Mouse (Mus musculus) megakaryocyte, embryonic 14.5 days (primary cell): ENCODE results near the gene 4933400A11Rik.

Experiments
- FLI1 ChIP-seq: IDR thresholded peaks from 2 replicates; pipeline ENCODE4 v1.6.1; 2012; ENCODE audit warnings: low read length, inconsistent platforms, mixed read lengths
- GATA1 ChIP-seq: IDR thresholded peaks from 3 replicates; pipeline ENCODE4 v1.6.1; 2012; ENCODE audit warnings: mixed read lengths, low read length, inconsistent platforms, borderline replicate concordance

DNA sequence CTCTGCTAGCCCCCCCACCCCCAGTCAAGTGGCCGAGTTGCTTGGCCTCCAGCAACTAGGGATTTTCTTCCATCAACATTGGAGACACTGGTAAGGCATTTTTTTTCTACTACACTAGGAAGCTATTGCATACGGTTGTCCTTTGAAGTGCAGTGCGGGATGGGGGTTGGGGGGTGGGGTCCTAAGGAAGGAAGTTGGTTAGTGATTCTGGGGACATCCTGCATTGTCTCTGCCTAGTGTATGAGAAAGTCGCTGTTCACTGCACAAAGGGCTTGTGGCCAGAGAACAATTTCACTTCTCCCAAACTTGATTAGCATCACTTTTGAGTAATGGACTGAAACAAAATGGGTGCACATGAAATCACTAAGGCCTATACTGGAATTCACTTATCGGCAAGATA lies 48.7 kb upstream of the 4933400A11Rik start:
- no peak for TF ChIP-seq GATA1
- no peak for TF ChIP-seq FLI1
